Mouse (Mus musculus) ovary, postnatal 36 days (tissue): ENCODE data around the gene Trp63.
"Not testable (repeated sequence)": the region's sequence is repeated elsewhere in the genome, so short reads cannot be mapped to it uniquely, and the experiment has no call there.

Experiments used
- DNase-seq: peaks from one replicate; pipeline ENCODE4 v3.0.0; 2022; ENCODE audit warnings: low spot score, mixed read lengths

Gene Trp63

GRCm38 (mm10) chr16:25683531-25684248, at the start of gene Trp63:
Gene Trp63, plus strand, starts transcription at chr16:25683763.
- DNase-seq: no peak

GRCm38 (mm10) chr16:25644716-25645115, 38.8 kb upstream of the Trp63 start:
- not testable (repeated sequence) for DNase-seq

DNA sequence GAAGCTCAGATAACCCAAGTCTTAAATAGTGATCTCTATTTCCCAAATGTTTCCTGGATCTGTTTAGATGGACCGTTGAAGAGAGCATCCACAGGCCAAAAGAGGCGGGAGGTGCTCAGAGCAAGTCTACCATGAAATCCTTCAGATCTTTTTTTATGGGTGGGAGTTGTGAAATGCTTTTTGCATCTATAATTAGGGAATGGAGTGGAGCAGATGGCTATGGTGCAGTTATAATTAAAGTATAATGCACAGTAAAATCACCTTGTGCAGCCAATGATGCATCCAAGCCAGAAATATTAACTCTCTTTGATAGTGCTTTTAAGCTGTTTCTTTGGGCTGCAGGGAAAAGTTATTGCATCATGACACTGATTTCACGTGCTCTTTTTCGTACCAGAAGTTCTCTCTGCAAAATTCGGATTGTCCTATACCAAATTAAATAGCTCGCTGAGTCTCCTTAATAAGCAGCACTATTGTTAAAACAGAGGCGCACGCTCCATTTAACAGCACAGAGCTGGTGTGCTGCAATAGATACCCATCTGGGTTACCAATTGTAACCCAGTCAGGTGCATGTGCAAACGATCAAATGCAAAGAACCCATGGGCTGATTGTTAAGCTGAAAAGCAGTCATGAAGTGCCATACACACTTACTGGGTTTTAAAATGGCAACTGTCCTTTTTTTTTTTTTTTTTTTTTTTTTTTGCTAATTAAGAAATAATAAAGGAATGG, 22.9 kb upstream of the Trp63 start:
- DNase-seq: no peak

DNA sequence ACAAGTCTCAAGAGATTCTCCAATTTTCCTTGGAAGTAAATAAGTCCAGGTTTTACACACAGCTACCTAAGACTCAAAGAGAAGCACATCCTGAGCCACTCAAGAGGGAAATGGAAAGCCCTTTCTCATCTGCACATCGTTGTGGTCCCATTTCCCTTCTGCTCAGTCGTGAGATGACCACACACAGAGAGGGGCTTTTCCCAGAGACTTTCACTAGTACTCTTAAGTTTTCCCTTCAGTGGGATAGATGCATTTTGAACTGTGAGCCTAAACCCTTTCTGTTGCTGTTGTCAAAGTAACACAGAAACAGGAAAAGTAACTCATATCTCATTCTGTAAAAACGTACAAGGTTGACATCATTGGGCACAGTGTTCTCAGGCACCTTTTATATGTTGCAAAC, 20.4 kb upstream of the Trp63 start:
- DNase-seq: no peak

GRCm38 (mm10) chr16:25673861-25674440, 9.6 kb upstream of the Trp63 start:
- no peak for DNase-seq

GRCm38 (mm10) chr16:25680369-25680768, 3.2 kb upstream of the Trp63 start:
- no peak for DNase-seq

- no peak for DNase-seq
Observed at GRCm38 (mm10) chr16:25682533-25682932, 1.0 kb upstream of the Trp63 start.

- no peak for DNase-seq
Observed at GRCm38 (mm10) chr16:25684572-25684971, 1.0 kb downstream of the Trp63 start.

DNA sequence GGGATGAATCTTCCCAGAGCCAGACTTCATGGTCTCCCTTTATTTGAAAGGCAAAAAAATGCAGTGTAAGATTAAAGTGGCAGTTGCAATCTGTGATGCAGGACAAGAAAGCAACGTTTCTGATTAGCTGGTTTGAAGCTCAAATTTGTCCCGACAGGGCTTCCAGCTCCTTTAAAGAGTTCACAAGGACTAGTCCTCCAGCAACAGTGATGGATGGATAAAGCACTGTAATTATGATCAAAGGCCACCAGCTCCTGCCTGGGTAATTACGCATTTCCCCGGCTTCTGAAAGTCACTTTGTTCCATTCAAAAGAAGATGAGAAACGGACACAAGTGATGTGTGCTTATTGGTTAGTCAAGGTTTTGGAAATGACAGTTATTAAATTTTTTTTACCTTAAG, 7.0 kb downstream of the Trp63 start:
- no peak for DNase-seq

GRCm38 (mm10) chr16:25701252-25701651, 17.7 kb downstream of the Trp63 start:
- no peak for DNase-seq

GRCm38 (mm10) chr16:25706260-25706659, 22.7 kb downstream of the Trp63 start:
- no peak for DNase-seq

DNA sequence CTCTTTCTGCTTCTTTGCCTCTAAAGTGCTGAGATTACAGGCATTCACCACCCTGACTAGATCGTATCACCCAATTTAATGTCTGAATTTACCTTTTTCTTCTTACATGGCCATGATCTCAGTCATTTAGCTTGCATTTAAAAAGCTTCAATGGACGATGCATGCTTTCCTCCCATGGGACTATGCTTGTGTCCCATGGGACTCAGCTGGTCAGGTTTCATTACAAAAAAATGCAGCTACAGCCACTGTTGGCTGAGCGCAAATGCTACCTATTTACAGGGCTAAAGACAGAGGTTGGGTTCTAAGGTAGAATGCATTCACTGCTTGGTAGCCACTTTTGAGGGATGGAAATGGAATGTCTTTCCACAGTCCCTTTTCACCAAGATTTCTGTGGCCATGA, 32.2 kb downstream of the Trp63 start:
- DNase-seq: no peak

DNA sequence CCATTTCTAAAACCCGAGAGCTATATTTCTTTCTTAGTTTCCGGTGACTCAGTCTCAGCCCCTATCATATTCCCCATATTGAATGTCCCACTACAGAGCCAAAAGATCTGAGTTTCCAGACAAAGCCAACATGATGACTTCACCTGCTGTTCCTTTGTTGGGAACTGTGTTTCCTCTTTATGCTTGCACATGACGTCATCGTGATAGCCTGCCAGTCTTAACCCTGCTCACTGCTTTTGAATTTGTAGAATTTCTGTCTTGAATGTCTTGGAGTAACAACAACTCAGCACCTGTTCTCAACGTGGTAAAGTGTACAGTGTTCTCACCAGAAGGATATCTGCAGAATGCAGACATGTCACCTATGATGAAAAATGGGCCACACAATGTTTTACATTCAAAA, 39.6 kb downstream of the Trp63 start:
- no peak for DNase-seq

DNA sequence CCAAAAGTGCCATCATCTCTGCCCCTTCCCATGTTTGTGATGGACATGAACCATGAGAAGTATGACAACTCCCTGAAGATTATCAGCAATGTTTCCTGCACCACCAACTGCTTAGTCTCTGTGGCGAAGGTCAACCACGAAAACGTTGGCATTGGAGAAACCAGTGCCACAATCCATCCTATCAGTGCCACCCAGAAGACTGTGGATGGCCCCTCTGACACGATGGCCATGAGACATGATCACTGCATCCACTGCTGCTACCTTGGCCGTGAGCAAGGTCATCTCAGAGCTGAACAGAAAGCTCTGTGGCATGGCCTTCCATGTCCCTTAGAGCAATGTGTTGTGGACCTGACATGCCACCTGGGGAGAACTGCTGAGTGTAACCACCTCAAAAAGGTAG, 43.4 kb downstream of the Trp63 start:
- DNase-seq: no peak

GRCm38 (mm10) chr16:25727957-25728506, 44.5 kb downstream of the Trp63 start:
- DNase-seq: no peak

- DNase-seq: no peak
Observed at GRCm38 (mm10) chr16:25736912-25737311, 53.3 kb downstream of the Trp63 start.

DNA sequence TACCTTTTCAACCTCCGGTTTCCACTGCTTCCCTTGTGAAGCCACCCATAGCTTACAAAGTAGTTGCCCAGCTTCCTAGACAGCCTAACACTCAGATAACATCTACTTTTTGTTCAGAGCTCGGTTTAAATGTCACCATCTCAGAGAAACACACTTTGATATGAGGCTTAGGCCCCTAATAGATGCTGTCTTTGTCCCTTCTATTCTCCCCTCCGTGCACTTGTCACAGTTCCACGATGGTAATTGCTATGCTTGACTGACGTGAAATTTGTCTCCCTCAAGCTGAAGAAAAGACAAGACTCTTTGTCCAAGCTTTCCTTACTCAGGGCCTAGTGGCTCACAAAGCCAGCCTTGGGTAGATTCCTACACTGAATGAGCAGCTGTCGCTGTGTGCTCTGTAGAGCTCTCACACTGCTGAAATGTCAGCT, 54.1 kb downstream of the Trp63 start:
- no peak for DNase-seq

GRCm38 (mm10) chr16:25746807-25747206, 63.2 kb downstream of the Trp63 start:
- DNase-seq: no peak

DNA sequence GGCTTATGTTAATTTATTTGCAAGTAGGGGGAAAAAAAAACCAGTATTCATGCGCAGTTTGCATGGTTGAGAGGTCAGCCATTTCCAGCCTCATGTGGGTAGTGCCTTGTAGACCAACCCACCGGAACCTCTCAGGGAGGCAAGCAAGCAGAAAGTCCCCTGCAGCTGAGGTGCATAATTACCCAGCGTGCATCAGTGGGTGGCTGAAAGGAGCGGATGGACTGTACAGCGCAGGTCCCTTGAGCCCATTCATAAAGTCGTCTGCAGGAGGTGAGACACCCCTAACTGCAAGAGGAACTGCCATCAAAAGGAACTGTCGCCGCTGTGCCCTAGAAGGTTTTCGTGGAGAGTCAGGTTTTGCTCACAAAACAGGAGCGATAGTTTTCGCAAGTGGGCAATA, 68.3 kb downstream of the Trp63 start:
- no peak for DNase-seq

- no peak for DNase-seq
Observed at GRCm38 (mm10) chr16:25758108-25758507, 74.5 kb downstream of the Trp63 start.

DNA sequence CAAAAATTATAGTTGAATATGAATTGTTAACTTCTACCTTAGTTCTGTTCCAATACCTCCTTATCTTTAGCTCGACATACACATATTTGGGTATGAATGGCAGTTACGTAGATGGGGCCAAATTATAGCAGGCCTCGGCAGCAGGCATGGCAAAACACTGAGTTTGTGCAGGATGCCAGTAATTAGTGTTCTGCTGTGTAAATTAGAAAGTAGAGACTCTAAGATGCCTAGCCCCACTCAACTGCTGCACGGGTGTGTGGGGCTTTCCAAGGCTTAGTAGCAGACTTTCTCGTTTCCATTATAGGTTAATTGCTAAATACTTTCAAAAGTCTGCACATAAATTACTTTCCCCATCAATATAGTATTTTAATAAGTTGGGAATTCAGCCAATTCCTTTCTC, 82.0 kb downstream of the Trp63 start:
- no peak for DNase-seq

DNA sequence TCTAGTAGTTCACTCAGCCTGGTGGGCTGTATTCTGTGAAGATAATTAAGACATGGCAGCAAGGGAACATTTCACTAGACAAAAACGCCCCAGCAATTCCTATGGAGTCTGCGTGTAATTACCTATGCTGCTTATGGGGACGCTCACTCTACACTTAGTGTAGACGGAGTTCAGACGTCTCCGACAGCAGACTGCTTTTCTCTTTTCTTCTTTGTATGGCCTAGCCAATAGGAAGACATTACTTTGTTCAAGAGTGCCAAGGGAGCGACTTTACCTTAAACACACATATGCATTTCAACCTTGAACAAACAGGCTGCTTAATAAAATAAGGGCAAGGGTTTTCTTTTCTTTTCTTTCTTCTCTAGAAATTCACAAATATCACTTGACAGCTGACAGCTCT, 91.0 kb downstream of the Trp63 start:
- no peak for DNase-seq

GRCm38 (mm10) chr16:25777501-25777900, 93.9 kb downstream of the Trp63 start:
- no peak for DNase-seq
